Mouse (Mus musculus): ENCODE results near the gene C7. TPM values are rescaled to one million over a fixed set of nuclear protein-coding genes. Genes with fewer than 3 reads are reported as not detected.
A peak's percentile ranks its signal among the peaks of the same experiment; 100 is the strongest.
"Not testable (repeated sequence)": the region's sequence is repeated elsewhere in the genome, so short reads cannot be mapped to it uniquely, and the experiment has no call there.

C7 gene
- polyA plus RNA-seq, 1 experiment = 39.7 TPM

GRCm38 (mm10) chr15:5090131-5090530, 26.6 kb upstream of the C7 start:
- Histone ChIP-seq H3K4me3 (replicated peaks; ENCODE audit: extremely low read depth, low read depth, low read length) (no peak overlapping the region), H3K4me1 (ENCODE audit: control insufficient read depth, insufficient read depth, low read length) (no peaks in the 10 kb centered on the region)
- TF ChIP-seq POLR2A (IDR thresholded peaks at IDR 0.05; ENCODE audit: borderline replicate concordance, extremely low read depth, low read depth, low read length) (no peak), CTCF (IDR thresholded peaks at IDR 0.05; ENCODE audit: insufficient read depth, low read length) (no peak)
- 92% methylated on average over 10 of the region's 10 CpGs for WGBS
- no peak for DNase-seq

DNA sequence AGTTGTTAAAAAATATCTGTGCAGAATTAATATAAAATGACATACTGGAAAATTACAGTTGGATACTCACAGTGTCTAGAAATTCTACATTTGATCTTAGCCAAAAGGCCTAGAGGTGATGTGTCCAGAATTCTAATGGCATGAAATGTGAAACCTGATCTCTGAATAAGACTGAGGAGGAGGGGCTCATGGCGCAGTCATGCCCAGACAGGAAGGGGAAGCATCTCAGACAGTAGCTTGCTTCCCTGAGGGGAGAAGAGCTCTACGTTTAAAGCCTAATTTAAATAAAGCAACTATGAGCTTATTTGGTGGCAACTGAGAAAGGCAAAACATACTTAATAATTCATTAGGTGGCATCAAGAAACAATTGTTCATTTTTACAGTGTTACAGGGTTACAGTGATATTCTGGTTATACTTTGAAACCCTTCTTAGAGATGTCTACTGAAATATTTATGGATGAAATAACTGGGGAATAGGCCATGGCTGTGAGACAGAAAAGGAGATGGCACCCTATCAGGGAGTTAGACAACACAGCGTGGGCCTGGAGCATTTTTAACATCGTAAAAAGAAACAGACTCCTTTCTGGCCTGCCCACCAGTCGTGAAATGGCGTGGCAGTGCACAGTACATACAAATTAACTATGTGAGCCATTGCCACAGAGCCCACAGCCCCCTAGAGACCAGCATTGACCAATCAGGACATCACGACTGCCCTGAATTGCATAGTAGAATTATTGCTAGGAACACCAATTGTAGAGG, 25.5 kb upstream of the C7 start:
- DNase-seq = no peak
- 68% methylated on average over 7 of the region's 7 CpGs for whole genome bisulfite sequencing
- TF ChIP-seq CTCF (IDR thresholded peaks at IDR 0.05; ENCODE audit: insufficient read depth, low read length) (no peak), POLR2A (IDR thresholded peaks at IDR 0.05; ENCODE audit: borderline replicate concordance, extremely low read depth, low read depth, low read length) (no peak)
- no peaks in the 10 kb centered on the region for H3K4me1 ChIP-seq (ENCODE audit: control insufficient read depth, insufficient read depth, low read length)
- no peak overlapping the region for H3K4me3 ChIP-seq (replicated peaks; ENCODE audit: extremely low read depth, low read depth, low read length)

- Histone ChIP-seq H3K4me3 (replicated peaks; ENCODE audit: extremely low read depth, low read depth, low read length) (no peak overlapping the region), H3K4me1 (ENCODE audit: control insufficient read depth, insufficient read depth, low read length) (no peaks in the 10 kb centered on the region)
- no peak for DNase-seq
- 10% methylated on average over 2 of the region's 2 CpGs for WGBS
- peak; percentile 14; the same call in 1 of the 2 replicates for TF ChIP-seq CTCF (IDR thresholded peaks at IDR 0.05; ENCODE audit: insufficient read depth, low read length)
- no peak for TF ChIP-seq POLR2A (IDR thresholded peaks at IDR 0.05; ENCODE audit: borderline replicate concordance, extremely low read depth, low read depth, low read length)
Observed at GRCm38 (mm10) chr15:5086162-5086561, 22.6 kb upstream of the C7 start.

- no peak for TF ChIP-seq POLR2A (IDR thresholded peaks at IDR 0.05; ENCODE audit: borderline replicate concordance, extremely low read depth, low read depth, low read length)
- TF ChIP-seq CTCF (IDR thresholded peaks at IDR 0.05; ENCODE audit: insufficient read depth, low read length) = no peak
- 62% methylated on average over 1 of the region's 1 CpGs for WGBS
- no peak for DNase-seq
Observed at GRCm38 (mm10) chr15:5081235-5081634, 17.7 kb upstream of the C7 start.

GRCm38 (mm10) chr15:5068801-5069518, 5.4 kb upstream of the C7 start:
- peak; percentile 73 for TF ChIP-seq CTCF (IDR thresholded peaks at IDR 0.05; ENCODE audit: insufficient read depth, low read length)
- no peak for TF ChIP-seq POLR2A (IDR thresholded peaks at IDR 0.05; ENCODE audit: borderline replicate concordance, extremely low read depth, low read depth, low read length)
- DNase-seq = no peak
- 44% methylated on average over 15 of the region's 15 CpGs for WGBS
- Histone ChIP-seq H3K4me1 (ENCODE audit: control insufficient read depth, insufficient read depth, low read length) (no peaks in the 10 kb centered on the region; the same call in 1 of the 2 replicates), H3K4me3 (replicated peaks; ENCODE audit: extremely low read depth, low read depth, low read length) (no peak overlapping the region)

More at GRCm38 (mm10) chr15:5081235-5081634, 17.7 kb upstream of the C7 start:
- no peaks in the 10 kb centered on the region for H3K4me1 ChIP-seq (ENCODE audit: control insufficient read depth, insufficient read depth, low read length)
- no peak overlapping the region for H3K4me3 ChIP-seq (replicated peaks; ENCODE audit: extremely low read depth, low read depth, low read length)

GRCm38 (mm10) chr15:5045560-5046284, 17.8 kb downstream of the C7 start:
- DNase-seq = no peak
- Histone ChIP-seq H3K4me1 (ENCODE audit: control insufficient read depth, insufficient read depth, low read length) (no peaks in the 10 kb centered on the region), H3K4me3 (replicated peaks; ENCODE audit: extremely low read depth, low read depth, low read length) (no peak overlapping the region)
- TF ChIP-seq CTCF (IDR thresholded peaks at IDR 0.05; ENCODE audit: insufficient read depth, low read length) = no peak
- no peak for TF ChIP-seq POLR2A (IDR thresholded peaks at IDR 0.05; ENCODE audit: borderline replicate concordance, extremely low read depth, low read depth, low read length)
- WGBS = 24% methylated on average over 11 of the region's 11 CpGs

- 88% methylated on average over 4 of the region's 4 CpGs for WGBS
- no peak for DNase-seq
- H3K4me1 ChIP-seq (ENCODE audit: control insufficient read depth, insufficient read depth, low read length) = no peaks in the 10 kb centered on the region
- TF ChIP-seq POLR2A (IDR thresholded peaks at IDR 0.05; ENCODE audit: borderline replicate concordance, extremely low read depth, low read depth, low read length) (no peak), CTCF (IDR thresholded peaks at IDR 0.05; ENCODE audit: insufficient read depth, low read length) (no peak)
- H3K4me3 ChIP-seq (replicated peaks; ENCODE audit: extremely low read depth, low read depth, low read length) = no peak overlapping the region
Observed at GRCm38 (mm10) chr15:5029256-5029655, 34.3 kb downstream of the C7 start.

DNA sequence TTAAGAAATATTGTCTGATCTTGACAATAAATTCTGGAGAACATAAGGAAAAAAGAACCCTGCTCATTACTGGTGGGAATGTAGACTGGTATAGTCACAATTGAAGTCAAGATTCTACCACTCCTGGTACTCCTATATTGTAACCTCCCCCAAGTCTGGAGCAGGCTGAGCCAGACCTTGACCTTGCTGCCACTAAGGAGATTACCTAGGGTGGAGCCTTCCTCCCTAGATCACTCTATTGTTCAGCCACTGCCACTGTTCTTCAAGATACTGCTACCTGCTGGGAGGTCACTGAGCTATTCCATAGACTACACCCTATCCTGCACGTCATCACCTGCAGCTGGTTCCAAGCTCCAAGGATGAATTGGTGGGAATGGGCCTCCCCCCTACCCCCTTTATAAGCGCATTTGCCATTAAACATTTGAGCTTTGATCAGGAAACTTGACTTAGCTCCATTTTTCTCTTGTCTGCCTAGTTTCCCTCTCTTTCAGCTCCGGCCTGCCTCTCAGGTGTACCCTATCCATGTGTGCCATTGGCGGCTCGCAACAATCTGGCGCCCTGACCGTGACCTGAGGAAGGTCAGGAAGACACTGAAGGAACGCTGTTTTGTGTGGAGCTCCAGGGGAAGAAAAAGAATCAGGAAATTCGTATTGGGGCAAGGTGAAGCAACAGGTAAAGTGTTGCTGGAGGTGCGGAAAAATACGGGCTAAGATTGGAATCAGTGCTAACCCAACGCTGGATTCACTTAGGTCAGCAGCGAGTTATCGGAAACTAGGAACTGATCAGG, 39.9 kb downstream of the C7 start:
- not testable (repeated sequence) for H3K4me1 ChIP-seq (ENCODE audit: control insufficient read depth, insufficient read depth, low read length); H3K4me3 ChIP-seq (replicated peaks; ENCODE audit: extremely low read depth, low read depth, low read length); DNase-seq
- WGBS = 91% methylated on average over 14 of the region's 14 CpGs

DNA sequence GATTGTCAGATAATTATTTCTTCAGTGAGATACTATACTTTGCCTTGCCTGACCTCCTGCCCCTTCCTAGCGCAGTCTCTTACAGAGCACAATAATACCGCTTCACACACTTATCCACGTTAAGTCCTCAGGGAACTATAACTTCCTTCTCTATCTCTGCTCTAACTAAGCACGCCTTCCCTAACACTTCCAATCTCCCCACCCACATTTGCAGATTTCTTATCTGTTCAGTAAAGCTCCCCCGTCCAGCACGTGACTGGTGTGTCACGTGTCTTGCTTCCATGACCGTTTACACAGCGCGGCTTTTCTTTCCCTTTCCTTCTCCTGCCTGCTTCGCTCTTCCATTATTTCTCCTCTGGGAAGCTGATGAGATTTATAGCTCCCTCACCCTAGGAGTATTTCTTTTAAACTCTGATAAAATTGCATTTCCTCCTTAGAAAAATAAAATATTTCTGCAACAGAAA, 53.9 kb downstream of the C7 start:
- Histone ChIP-seq H3K4me3 (replicated peaks; ENCODE audit: extremely low read depth, low read depth, low read length) (no peak overlapping the region), H3K4me1 (ENCODE audit: control insufficient read depth, insufficient read depth, low read length) (no peaks in the 10 kb centered on the region)
- no peak for TF ChIP-seq POLR2A (IDR thresholded peaks at IDR 0.05; ENCODE audit: borderline replicate concordance, extremely low read depth, low read depth, low read length)
- TF ChIP-seq CTCF (IDR thresholded peaks at IDR 0.05; ENCODE audit: insufficient read depth, low read length) = no peak
- no peak for DNase-seq
- WGBS = 61% methylated on average over 11 of the region's 11 CpGs

Measured in lung, adult 2 months (tissue).